Mouse (Mus musculus) erythroid progenitor cell, adult 5-6 weeks (primary cell): ENCODE measurements at regions not wholly inside any gene's neighbourhood (a gene's known extent, or its start where the extent isn't known, plus 50 kb on each side); places are given as distances from the start of the nearest gene placed in this dataset.

Experiments used
- ATAC-seq: replicated peaks from 2 replicates; pipeline ENCODE4 v1.8.0; 2016; ENCODE audit warnings: moderate number of reproducible peaks, mild to moderate bottlenecking, moderate TSS enrichment, inconsistent platforms; ENCODE audit not compliant: poor library complexity, low FRiP score, severe bottlenecking

DNA sequence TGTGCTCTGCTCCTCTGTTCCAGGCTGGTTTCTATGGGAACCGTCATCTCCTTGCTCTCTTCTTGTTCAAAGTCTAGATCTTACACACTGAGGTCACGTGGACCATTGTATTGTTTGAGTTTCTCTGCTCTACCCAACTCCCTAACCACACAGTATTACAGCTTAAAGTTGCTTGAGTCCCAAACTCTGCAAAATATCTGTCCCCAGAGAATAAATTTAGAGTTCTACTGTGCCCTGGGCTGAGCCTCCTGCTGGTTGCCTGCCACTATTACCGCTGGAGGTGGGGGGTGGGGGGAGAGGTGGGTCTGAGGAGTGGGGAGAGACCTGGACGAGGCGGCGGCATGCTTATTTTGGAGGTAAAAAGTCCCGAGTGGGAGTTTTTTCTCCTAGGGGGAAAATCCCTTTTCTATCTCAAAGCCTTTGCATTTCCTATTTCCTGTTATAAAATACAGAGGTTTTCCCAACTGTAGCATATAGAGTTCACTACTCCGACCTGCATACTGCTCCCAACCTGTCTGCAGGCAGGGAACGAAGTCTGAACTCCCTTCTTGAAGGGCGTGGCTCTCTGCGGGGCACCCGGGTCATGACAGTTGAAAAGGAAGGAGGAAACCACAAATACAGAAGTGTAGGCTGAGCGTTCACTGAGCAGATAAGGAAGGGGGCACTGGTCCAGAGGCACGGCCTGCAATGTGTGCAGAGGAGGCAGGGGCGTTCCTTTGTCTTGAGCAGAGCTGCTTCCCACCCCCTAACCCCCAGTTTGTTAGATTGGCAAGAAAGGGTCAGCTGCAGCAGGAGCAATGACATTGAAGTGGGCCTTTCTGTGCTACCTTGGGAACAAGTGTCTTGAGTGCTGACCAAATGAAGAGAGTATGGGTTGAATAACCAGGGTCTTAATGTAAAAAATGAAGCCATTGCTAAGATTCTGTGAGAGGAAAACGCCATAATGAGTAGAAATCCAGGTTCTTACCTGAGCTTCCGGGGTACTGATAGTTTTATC is 188.7 kb downstream of the Akap7 start:
- ATAC-seq, result peak; percentile 55

- no peak for ATAC-seq
These were observed 187.0 kb upstream of the Arg1 start for GRCm38 (mm10) chr10:25114316-25114715.

DNA sequence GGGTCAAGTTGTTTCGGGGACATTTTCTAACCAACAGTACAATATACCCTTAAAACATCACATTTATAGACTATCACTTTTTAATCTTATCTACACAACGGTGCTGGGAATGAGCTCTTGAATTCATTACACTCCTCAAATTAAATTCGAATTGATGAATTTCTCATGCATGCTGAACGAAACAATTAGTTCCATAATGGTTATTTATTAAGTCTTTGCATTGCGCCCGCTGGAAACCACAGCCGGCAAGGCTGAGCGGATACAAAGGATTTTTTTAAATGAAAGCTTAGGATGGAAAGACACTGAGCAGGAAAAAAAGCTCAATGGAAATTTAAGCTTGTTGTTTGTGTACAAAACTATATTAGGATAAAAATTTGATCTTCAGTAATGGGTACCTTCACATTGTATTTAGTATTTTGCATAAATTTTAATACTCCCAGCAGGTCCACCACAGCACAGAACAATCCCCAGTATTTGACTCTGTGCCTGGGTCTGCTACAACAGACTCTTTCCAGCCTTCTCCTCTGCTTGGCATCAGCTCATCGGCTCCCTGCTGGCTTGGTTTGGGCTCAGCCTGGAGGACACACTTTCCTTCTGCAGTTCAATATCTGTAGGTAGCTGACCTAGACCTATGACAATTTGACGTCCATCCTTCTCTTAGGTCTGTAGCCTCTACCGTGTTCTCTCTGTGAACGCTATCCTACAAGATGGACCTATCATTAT is 185.3 kb upstream of the Arg1 start:
- ATAC-seq, result no peak

GRCm38 (mm10) chr10:25111636-25112422 is 184.5 kb upstream of the Arg1 start:
- ATAC-seq, result no peak

- ATAC-seq, result no peak
These were observed 183.9 kb upstream of the Arg1 start for GRCm38 (mm10) chr10:25111181-25111580.

- ATAC-seq, result no peak
These were observed 170.8 kb upstream of the Arg1 start for GRCm38 (mm10) chr10:25098070-25098469.

GRCm38 (mm10) chr10:25089705-25090386 is 162.6 kb upstream of the Arg1 start:
- ATAC-seq, result no peak

DNA sequence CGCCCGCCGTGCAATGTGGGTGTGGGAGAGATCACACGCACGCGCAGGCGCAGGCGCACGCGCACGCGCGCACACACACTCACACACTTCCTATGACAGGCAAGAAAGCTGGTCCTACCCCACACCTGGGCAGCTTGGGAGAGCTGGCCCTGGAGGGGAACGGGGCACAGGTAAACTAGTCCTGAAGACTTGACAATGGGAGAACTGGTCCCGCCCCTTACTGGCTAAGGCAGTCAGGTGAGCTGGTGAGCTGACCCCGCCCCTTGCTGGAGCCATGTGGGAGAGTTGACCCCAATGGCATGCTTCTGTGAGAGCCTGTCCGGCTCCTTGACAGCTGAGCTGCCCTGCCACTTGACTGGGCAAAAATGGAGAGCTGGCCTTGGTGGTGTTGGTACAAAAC is 159.5 kb upstream of the Arg1 start:
- ATAC-seq, result no peak

DNA sequence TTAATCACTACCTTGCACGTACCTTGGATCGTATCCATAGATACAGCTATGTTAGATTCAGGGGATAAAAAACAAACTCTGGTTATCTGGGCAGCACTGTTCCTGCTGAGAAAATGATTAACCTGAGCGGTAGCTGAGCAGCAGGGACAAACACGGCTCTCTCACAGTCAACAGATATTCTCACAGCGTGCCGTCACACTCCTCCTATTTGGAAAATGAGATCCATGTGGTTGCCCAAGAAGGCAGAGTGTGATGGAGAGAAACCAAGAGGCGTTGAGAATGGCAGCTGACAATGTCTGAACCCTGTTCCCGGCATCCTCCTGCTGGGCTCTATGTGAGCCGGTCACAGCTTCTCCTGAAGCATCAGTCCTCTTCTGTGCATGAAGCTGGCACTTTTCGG is 155.6 kb upstream of the Arg1 start:
- ATAC-seq, result no peak

DNA sequence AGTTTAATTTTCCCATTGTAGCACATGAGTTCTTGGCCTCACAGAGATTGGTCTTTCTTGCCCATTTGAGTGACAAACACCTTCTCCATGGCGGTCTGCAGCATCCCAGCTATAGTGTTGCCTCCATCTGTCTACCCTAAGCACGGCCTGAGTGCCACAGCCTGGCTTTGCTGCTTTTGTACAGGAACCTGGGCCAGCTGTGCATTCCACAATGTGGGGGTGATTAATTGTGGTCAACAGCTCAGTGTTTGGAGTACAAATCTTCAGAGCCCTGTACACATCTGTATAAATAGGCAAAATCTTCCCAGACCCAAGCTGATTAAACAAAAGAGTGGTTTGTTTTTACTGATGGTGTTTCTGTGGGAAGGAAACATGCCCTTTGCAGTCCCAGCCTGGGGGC is 145.3 kb upstream of the Arg1 start:
- ATAC-seq, result no peak

- ATAC-seq, result no peak
These were observed 141.0 kb upstream of the Arg1 start for GRCm38 (mm10) chr10:25068301-25068700.

DNA sequence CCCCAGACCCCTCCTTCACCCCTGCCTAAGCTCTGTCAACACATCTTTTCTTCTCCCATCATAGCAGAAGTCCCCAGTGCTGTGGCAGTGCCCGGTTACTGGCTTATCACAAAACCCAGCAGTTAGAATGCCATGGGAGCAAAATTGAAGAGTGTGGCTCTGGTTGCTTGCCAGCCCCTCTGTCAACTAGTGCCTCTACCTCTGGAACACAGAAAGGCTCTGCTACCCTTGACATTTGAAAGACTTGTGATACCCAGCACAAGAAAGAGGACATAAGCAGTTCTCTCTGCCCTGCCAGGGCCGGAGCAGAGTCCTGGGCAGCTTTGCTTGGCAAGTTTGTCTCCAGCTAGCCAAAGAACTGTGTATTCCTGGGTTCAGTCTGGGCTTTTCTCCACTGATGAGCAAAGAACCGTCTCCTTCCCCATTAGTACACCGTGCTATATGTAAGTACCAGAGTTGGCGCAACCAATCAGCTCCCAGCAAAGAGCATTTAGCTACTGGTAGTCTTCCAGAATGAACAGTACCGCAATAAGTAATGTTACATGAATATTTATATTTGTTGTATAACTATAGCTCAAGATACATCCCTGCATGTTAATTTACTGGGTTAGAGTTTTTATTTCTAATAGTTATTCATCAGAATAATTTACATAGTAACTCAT is 137.5 kb upstream of the Arg1 start:
- no peak for ATAC-seq

GRCm38 (mm10) chr10:25061402-25062055 is 134.2 kb upstream of the Arg1 start:
- ATAC-seq, result no peak

- no peak for ATAC-seq
These were observed 131.4 kb upstream of the Arg1 start for GRCm38 (mm10) chr10:25058694-25059093.

DNA sequence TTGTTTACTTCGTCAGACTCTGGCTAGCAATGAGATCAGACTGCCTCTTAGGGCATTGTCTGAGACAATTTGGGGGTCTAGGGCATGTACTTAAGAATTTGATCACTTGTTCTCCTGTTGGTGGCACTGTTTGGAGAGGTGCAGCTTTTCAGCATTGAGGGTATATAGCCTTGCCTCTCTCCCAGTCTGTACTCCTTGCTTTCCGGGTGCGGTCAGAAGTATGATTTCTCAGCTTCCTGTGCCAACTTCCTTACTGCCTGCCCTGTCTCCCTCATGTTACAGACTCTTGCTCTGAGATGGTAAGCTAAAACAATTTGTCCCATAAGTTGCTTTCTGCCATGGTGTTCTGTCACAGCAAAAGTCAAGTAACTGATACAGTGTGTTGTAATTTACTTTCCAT is 124.7 kb upstream of the Arg1 start:
- ATAC-seq, result no peak

GRCm38 (mm10) chr10:25051368-25051874 is 124.1 kb upstream of the Arg1 start:
- ATAC-seq, result no peak

DNA sequence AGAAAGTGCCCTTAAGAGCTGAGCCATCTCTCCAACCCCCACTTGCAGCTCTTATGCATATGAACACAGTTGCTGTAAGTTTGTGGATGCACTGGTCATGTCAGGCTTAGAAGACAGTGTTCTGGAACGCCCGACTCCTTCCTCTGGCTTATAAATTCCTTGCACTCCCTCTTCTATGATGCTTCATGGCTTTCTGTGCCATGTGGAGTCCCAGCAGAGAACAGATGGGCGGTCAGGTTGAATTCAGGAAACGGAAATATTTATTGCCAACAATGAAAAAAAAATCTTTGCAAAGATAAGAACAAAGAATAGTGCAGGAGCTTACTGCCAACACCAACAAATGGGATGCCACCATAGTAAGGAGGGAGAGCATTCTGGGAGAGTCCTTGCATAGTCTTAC is 113.9 kb upstream of the Arg1 start:
- no peak for ATAC-seq

DNA sequence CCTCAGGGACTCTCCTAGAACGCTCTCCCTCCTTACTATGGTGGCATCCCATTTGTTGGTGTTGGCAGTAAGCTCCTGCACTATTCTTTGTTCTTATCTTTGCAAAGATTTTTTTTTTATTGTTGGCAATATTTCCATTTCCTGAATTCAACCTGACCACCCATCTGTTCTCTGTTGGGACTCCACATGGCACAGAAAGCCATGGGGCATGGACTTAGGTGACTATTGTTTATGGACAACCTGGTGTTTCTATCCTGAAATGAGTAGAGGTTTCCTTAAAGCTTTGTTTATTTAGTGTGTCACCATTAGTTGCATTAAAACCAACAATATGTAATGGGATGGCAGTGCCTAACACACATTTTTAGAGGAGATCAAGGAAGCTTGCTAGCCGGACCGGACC is 112.6 kb upstream of the Arg1 start:
- no peak for ATAC-seq

DNA sequence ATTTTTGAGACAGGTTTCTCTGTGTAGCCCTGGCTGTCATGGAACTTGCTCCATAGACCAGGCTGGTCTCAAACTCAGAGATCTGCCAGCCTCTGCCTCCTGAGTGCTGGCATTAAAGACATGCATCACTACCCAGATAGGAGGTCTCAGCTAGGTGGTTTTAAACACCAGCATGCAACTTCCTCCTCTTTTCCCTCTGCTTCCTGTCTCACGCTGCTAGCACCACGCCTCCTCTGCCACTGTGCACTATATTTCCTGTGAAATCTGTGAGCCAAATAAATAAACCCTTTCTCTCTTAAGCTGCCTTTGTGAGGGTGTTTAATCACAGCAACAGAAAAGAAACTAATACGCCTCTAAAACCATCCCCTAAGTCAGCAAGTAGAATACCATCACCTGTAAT is 109.6 kb upstream of the Arg1 start:
- ATAC-seq, result no peak
